Mouse (Mus musculus) forebrain, embryonic 16.5 days (tissue): ENCODE measurements around the gene Malrd1. TPM values are rescaled to one million over a fixed set of nuclear protein-coding genes. Genes with fewer than 3 reads are reported as not detected.

Experiments used
- ATAC-seq: fragments of 200-750 bp; cut with Nextera tagmentation; 2 replicates; pipeline ENCODE4 v1.8.0; 2017; ENCODE audit warnings: mild to moderate bottlenecking, moderate library complexity
- H3K27ac ChIP-seq: fragments of 300-500 bp; sonication (generic); 2 replicates; pipeline ENCODE4 v1.5.1; 2014; ENCODE audit warnings: low read length, control low read depth
- H3K27me3 ChIP-seq: fragments of 300-500 bp; sonication (generic); replicated peaks from 2 replicates; pipeline ENCODE4 v1.6.1; 2014; ENCODE audit warnings: low read length; ENCODE audit not compliant: control insufficient read depth, insufficient read depth
- H3K36me3 ChIP-seq: fragments of 300-500 bp; sonication (generic); 2 replicates; pipeline ENCODE4 v1.6.1; 2014; ENCODE audit not compliant: control insufficient read depth, insufficient read depth
- H3K4me1 ChIP-seq: fragments of 300-500 bp; sonication (generic); replicated peaks from 2 replicates; pipeline ENCODE4 v1.6.1; 2014; ENCODE audit warnings: low read length; ENCODE audit not compliant: control insufficient read depth, insufficient read depth
- H3K4me2 ChIP-seq: fragments of 300-500 bp; sonication (generic); 2 replicates; pipeline ENCODE4 v1.6.1; 2014; ENCODE audit warnings: mild to moderate bottlenecking, low read length, control low read depth
- H3K4me3 ChIP-seq: fragments of 300-500 bp; sonication (generic); replicated peaks from 2 replicates; pipeline ENCODE4 v1.5.1; 2014; ENCODE audit warnings: mild to moderate bottlenecking, low read length, control low read depth
- H3K9ac ChIP-seq: fragments of 300-500 bp; sonication (generic); replicated peaks from 2 replicates; pipeline ENCODE4 v1.6.1; 2014; ENCODE audit warnings: low read depth, low read length, control low read depth
- H3K9me3 ChIP-seq: fragments of 300-500 bp; sonication (generic); 2 replicates; pipeline ENCODE4 v1.6.1; 2016; ENCODE audit warnings: low read length; ENCODE audit not compliant: control insufficient read depth
- WGBS: fragments of 180-500 bp; shearing (Covaris S2); extraction: QIAGEN DNeasy Blood & Tissue Kit; methylation state at CpG from one replicate; pipeline ENCODE4 v1.1.7; 2014; 5-methylcytosine and 5-hydroxymethylcytosine counted together
- polyA plus RNA-seq: library from polyadenylated mRNA; unstranded; fragments of >200 nt; fragmentation: Nextera tagmentation; extraction: Ambion mirVana; gene quantifications from 2 replicates; pipeline ENCODE4 v1.2.1, GENCODE M21; 2015

Malrd1 gene
- polyA plus RNA-seq: 0.05 and 0.06 TPM in 2 replicates

DNA sequence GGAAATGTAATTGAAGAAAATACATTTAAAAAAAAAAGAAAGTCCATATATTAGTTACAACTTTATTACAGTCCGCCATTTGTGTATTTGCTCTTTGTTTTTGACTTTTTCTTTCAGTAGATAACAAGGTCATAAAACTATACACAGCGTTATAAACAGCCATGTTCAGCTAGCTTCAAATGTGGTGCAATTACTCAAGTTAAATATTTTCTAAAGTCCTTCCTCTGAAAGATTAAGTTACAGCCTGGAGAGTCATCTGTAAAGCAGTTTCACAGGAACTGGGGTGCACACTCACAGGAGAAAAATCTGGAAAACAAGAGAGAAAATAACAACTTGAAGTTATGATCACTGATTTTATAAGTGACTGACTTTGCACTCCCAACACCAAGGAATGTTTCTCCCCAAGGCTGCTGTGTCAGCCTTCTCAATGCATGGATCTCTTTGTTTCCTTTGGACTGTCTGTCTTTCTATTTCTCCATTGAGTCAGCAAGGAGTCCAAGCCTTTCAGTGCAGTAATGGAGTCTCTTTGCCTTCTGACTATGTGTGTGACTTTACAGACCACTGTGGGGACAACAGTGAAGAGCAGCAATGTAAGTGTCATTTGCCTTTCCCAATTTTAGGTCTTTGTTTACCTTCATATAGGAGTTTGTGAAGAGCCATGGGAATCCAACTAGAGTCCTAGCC, at the start of gene Malrd1:
TSS of gene Malrd1 (plus strand) at position 239 of the 684 bp plus-strand sequence.
- H3K27ac ChIP-seq: no peak within 1 kb of the TSS
- ATAC-seq: no peak
- H3K36me3 ChIP-seq: no peaks in the 10 kb centered on the region
- no peaks in the 10 kb centered on the region for H3K4me1 ChIP-seq
- 90% methylated on average over 2 of the region's 2 CpGs for WGBS
- no peak within 1 kb of the TSS for H3K4me2 ChIP-seq
- H3K4me3 ChIP-seq: no peak within 1 kb of the TSS
- no peaks in the 10 kb centered on the region for H3K27me3 ChIP-seq
- H3K9me3 ChIP-seq: no peaks in the 10 kb centered on the region
- no peak within 1 kb of the TSS for H3K9ac ChIP-seq

DNA sequence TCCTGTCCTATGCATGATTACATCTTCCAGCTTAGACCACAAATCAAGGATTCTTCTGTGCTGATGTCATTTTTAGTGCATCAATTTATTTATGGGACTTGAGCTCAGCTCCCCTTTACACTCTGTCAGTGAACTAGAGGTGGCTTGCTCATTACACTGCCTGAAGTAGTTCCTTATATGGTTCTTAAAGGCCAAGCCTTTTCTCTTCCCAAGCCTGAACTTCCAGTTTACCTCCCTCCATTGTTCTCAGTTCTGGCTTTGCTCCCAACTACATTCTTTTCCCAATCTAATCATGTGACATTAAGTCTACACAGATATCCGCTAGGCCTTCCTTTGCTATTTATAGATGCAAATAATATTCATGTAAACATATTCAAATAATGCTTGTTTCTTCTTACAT, 12.4 kb downstream of the Malrd1 start:
- no peak for ATAC-seq
- H3K4me3 ChIP-seq: no peak overlapping the region
- 48% methylated on average over 1 of the region's 1 CpGs for WGBS

DNA sequence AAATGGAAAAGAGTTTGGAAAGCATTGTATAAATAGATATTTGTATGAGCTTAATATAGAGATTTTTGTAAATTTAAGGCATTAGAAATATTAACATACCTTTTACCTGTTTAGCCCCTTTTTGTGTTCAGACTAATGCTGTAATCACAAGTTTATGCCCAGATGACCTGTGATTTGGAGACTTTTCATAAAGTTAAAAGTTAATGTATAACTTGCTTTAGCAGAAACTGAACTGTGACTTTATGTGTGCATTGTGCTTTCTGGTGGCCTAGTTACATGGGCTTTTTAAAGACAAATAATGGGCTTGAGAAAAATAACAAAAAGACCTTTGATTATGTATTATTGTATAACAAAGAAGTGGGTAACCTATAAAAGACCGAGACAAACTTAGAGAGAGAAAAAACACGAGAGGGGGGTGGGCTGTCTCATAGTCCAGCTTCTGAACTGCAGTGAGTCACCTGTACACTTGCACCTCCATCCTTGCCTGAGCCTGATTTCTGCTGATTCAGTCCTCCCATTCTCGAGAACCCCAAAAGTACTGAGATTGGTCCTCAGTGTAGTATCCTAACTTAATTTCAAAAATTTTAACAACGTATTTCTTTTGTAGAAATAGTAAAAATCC, 87.2 kb downstream of the Malrd1 start:
- H3K27me3 ChIP-seq: no peaks in the 10 kb centered on the region
- WGBS: 71% methylated on average over 4 of the region's 4 CpGs

More for the DNA sequence above, 12.4 kb downstream of the Malrd1 start:
- Histone ChIP-seq H3K9me3 (no peaks in the 10 kb centered on the region), H3K27me3 (no peaks in the 10 kb centered on the region), H3K4me1 (no peaks in the 10 kb centered on the region), H3K27ac (no peak overlapping the region), H3K9ac (no peak overlapping the region), H3K36me3 (no peaks in the 10 kb centered on the region), H3K4me2 (no peak overlapping the region)

DNA sequence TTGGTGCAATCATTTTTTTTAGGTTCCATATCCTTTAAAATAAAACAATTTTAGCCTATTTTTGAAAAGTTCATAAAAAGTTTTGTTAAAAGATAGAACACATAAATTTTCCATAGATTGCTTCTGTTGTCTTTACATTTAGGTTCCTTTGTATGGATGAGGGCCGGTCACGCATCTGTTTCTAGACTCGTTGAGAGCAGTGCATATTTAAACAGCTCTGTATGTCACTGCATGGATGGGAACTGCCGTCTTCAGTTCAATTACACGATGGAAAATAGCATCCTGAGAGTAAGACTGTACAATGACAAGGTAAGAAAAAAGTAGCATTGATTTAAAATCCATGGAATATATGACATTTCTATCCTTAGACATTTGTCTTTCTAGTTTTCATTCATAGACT, 87.7 kb downstream of the Malrd1 start:
- H3K4me2 ChIP-seq: no peak overlapping the region
- no peaks in the 10 kb centered on the region for H3K4me1 ChIP-seq
- no peaks in the 10 kb centered on the region for H3K9me3 ChIP-seq
- 75% methylated on average over 5 of the region's 5 CpGs for WGBS
- H3K27me3 ChIP-seq: no peaks in the 10 kb centered on the region
- H3K4me3 ChIP-seq: no peak overlapping the region
- H3K9ac ChIP-seq: no peak overlapping the region
- H3K36me3 ChIP-seq: no peaks in the 10 kb centered on the region
- H3K27ac ChIP-seq: no peak overlapping the region
- ATAC-seq: no peak

More for the DNA sequence above, 87.2 kb downstream of the Malrd1 start:
- H3K4me1 ChIP-seq: no peaks in the 10 kb centered on the region
- no peaks in the 10 kb centered on the region for H3K9me3 ChIP-seq
- no peak for ATAC-seq
- no peak overlapping the region for H3K27ac ChIP-seq
- no peak overlapping the region for H3K4me3 ChIP-seq
- no peak overlapping the region for H3K9ac ChIP-seq
- no peaks in the 10 kb centered on the region for H3K36me3 ChIP-seq
- no peak overlapping the region for H3K4me2 ChIP-seq

DNA sequence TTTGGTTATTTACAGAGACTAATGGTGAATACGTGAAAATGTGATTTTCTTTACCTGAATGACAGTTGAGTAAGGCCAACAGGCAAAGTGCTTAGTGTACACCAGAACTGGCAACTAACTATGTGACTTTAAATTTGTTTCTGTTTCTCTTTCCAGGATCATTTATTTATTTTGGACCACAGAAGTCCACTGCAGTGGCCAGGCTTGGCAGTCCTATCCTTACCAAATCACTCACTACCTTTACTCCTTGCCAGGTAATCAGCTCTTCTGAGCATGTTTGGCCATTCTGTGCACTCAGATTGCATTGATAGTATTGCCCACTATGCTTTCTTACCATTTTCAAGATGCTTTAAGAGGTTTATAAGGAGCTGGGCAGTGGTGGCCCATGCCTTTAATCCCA, 109.5 kb downstream of the Malrd1 start:
- Histone ChIP-seq H3K4me3 (no peak overlapping the region), H3K9me3 (no peaks in the 10 kb centered on the region), H3K36me3 (no peaks in the 10 kb centered on the region), H3K4me2 (no peak overlapping the region), H3K27me3 (no peaks in the 10 kb centered on the region), H3K27ac (no peak overlapping the region), H3K9ac (no peak overlapping the region), H3K4me1 (no peaks in the 10 kb centered on the region)
- ATAC-seq: no peak
- WGBS: 82% methylated on average over 1 of the region's 1 CpGs

DNA sequence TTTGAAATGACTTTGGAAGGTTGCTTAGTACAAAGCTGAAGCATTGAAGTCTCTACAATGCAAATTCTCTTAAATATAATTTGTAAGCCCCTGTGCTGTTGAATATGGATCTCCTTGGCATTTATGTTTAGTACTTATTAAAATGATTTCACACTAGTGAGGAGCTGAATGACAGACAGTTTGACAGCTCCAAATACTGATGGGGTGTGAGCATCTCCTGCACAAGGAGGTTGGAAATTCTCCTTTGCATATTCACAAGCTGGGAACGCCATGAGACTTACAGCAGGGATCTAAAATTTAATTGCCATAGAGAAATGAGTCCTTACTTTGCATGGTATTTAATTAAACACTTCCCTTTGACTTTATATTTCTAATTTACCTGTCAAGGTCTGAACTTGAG, 117.6 kb downstream of the Malrd1 start:
- Histone ChIP-seq H3K36me3 (no peaks in the 10 kb centered on the region), H3K9ac (no peak overlapping the region), H3K27ac (no peak overlapping the region), H3K27me3 (no peaks in the 10 kb centered on the region), H3K9me3 (no peaks in the 10 kb centered on the region), H3K4me1 (no peaks in the 10 kb centered on the region), H3K4me2 (no peak overlapping the region), H3K4me3 (no peak overlapping the region)
- WGBS: 56% methylated on average over 1 of the region's 1 CpGs
- peak; percentile 92 for ATAC-seq

DNA sequence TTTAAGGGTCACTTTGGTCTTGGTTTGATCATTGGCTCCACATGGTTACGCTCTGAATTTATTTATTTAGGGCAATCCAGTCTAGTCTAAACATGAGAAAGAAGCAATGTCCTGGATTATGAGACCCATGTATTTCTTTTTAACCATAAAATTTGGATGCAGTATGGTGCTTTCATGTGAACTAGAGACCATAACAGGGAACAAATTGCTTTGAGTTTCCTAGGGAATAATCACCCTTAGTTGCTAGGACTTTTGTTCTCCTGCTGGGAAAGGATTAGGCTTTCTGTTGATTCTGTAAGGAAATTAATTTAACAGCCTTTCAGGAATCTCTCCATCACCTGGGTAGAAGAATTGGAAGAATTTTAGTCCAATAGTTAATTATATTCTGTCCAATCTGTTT, 130.1 kb downstream of the Malrd1 start:
- Histone ChIP-seq H3K36me3 (no peaks in the 10 kb centered on the region), H3K9ac (no peak overlapping the region), H3K27ac (no peak overlapping the region), H3K27me3 (no peaks in the 10 kb centered on the region), H3K4me3 (no peak overlapping the region), H3K4me2 (no peak overlapping the region), H3K4me1 (no peaks in the 10 kb centered on the region), H3K9me3 (no peaks in the 10 kb centered on the region)
- no peak for ATAC-seq
- 20% methylated on average over 1 of the region's 1 CpGs for WGBS

DNA sequence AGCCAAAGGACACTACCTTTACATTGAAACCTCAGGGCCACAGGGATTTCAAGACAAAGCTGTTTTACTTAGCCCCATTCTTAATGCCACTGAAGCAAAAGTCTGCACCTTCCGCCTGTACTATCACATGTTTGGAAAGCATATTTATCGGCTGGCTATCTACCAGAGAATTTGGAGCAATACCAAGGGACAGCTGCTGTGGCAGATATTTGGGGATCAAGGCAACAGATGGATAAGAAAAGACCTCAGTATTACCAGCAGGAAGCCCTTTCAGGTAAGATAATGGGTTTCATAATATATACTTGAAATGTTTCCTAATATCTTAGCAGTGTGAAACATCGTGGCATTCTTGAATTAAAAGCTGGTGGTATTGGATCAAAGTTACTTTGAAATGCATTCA, 176.7 kb downstream of the Malrd1 start:
- no peak overlapping the region for H3K4me2 ChIP-seq
- no peaks in the 10 kb centered on the region for H3K27me3 ChIP-seq
- no peak overlapping the region for H3K4me3 ChIP-seq
- no peaks in the 10 kb centered on the region for H3K9me3 ChIP-seq
- 60% methylated on average over 3 of the region's 3 CpGs for WGBS
- no peak overlapping the region for H3K9ac ChIP-seq
- no peak overlapping the region for H3K27ac ChIP-seq
- ATAC-seq: 0 out of 2 replicates have a peak, but pooled peaks have one; percentile 38
- H3K36me3 ChIP-seq: no peaks in the 10 kb centered on the region
- H3K4me1 ChIP-seq: no peaks in the 10 kb centered on the region

DNA sequence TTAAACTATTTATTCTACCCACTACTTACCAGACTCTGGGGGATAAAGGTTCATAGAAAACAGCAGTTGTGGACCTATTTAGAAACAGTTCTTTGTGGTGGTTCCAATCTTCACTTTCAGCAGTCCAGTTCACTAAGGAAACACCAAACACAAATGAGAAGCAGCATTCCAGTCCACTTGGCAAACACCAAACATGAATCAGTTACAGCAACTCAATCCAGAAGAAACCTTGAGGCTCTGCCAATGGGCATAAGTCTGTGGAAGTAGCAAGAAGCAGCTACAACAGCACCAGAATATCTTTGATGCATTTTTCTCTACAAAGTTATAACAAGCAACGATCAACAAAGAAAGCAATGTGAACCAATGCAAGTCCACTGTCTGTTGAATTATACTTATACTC, 214.7 kb downstream of the Malrd1 start:
- Histone ChIP-seq H3K9me3 (no peaks in the 10 kb centered on the region), H3K27ac (no peak overlapping the region), H3K27me3 (no peaks in the 10 kb centered on the region), H3K9ac (no peak overlapping the region), H3K36me3 (no peaks in the 10 kb centered on the region), H3K4me2 (no peak overlapping the region), H3K4me1 (no peaks in the 10 kb centered on the region), H3K4me3 (no peak overlapping the region)
- peak; percentile 62; the same call in 1 of the 2 replicates for ATAC-seq
- 75% methylated on average over 1 of the region's 1 CpGs for WGBS
